Mouse (Mus musculus) intestine, embryonic 14.5 days (tissue): ENCODE data around the gene Nckipsd. TPM values are rescaled to one million over a fixed set of nuclear protein-coding genes. Genes with fewer than 3 reads are reported as not detected.

Source experiments
- ATAC-seq: fragments of 200-750 bp; cut with Nextera tagmentation; replicated peaks from 2 replicates; pipeline ENCODE4 v1.8.0; 2017; ENCODE audit warnings: low read depth, moderate number of reproducible peaks, moderate TSS enrichment, moderate library complexity; ENCODE audit not compliant: low FRiP score, low TSS enrichment
- DNase-seq: peaks from one replicate; pipeline ENCODE4 v3.0.0-alpha.2; 2018; ENCODE audit warnings: low spot score
- H3K27ac ChIP-seq: fragments of 300-500 bp; sonication (generic); 2 replicates; pipeline ENCODE4 v1.5.1; 2014; ENCODE audit warnings: low read depth, mild to moderate bottlenecking, control low read depth
- H3K27me3 ChIP-seq: fragments of 300-500 bp; sonication (generic); replicated peaks from 2 replicates; pipeline ENCODE4 v1.6.1; 2014; ENCODE audit warnings: low read length, control low read depth; ENCODE audit not compliant: control insufficient read depth, insufficient read depth
- H3K36me3 ChIP-seq: fragments of 300-500 bp; sonication (generic); 2 replicates; pipeline ENCODE4 v1.6.1; 2014; ENCODE audit warnings: low read length, control low read depth; ENCODE audit not compliant: control insufficient read depth, insufficient read depth
- H3K4me1 ChIP-seq: fragments of 300-500 bp; sonication (generic); replicated peaks from 2 replicates; pipeline ENCODE4 v1.6.1; 2014; ENCODE audit warnings: low read length, control low read depth, mixed read lengths; ENCODE audit not compliant: control insufficient read depth, insufficient read depth
- H3K4me2 ChIP-seq: fragments of 300-500 bp; sonication (generic); 2 replicates; pipeline ENCODE4 v1.6.1; 2014; ENCODE audit warnings: low read length
- H3K4me3 ChIP-seq: fragments of 300-500 bp; sonication (generic); 2 replicates; pipeline ENCODE4 v1.5.1; 2014; ENCODE audit warnings: low read depth, low read length, control low read depth, mixed read lengths
- H3K9ac ChIP-seq: fragments of 300-500 bp; sonication (generic); 2 replicates; pipeline ENCODE4 v1.6.1; 2014; ENCODE audit warnings: mild to moderate bottlenecking, low read length
- H3K9me3 ChIP-seq: fragments of 300-500 bp; sonication (generic); 2 replicates; pipeline ENCODE4 v1.6.1; 2016; ENCODE audit warnings: low read length, control low read depth; ENCODE audit not compliant: control insufficient read depth
- WGBS: fragments of 180-500 bp; shearing (Covaris S2); extraction: QIAGEN DNeasy Blood & Tissue Kit; methylation state at CpG from one replicate; pipeline ENCODE4 v1.1.7; 2014; 5-methylcytosine and 5-hydroxymethylcytosine counted together
- polyA plus RNA-seq: library from polyadenylated mRNA; unstranded; fragments of >200 nt; fragmentation: Nextera tagmentation; extraction: Ambion mirVana; gene quantifications from 2 replicates; pipeline ENCODE4 v1.2.1, GENCODE M21; 2014

Gene Nckipsd
- polyA plus RNA-seq, 1 experiment from 2014 or later: 14.3 TPM

- Histone ChIP-seq H3K9ac (no peak overlapping the region), H3K4me2 (no peak overlapping the region), H3K4me1 (peaks cover 22% of the 10 kb centered on the region), H3K4me3 (no peak overlapping the region), H3K27ac (no peak overlapping the region), H3K27me3 (no peaks in the 10 kb centered on the region), H3K36me3 (peaks cover 44% of the 10 kb centered on the region), H3K9me3 (no peaks in the 10 kb centered on the region)
- DNase-seq: no peak
- 61% methylated on average over 2 of the region's 2 CpGs for WGBS
- ATAC-seq: no peak
These were observed 12.9 kb upstream of the Nckipsd start for GRCm38 (mm10) chr9:108795281-108795680.

- no peak overlapping the region for H3K27ac ChIP-seq
These were observed 12.4 kb upstream of the Nckipsd start for GRCm38 (mm10) chr9:108795762-108796161.

GRCm38 (mm10) chr9:108796351-108796981, 11.7 kb upstream of the Nckipsd start:
- H3K4me1 ChIP-seq: peaks cover 22% of the 10 kb centered on the region
- H3K27me3 ChIP-seq: no peaks in the 10 kb centered on the region
- ATAC-seq (no peak), DNase-seq (no peak)
- WGBS: 72% methylated on average over 4 of the region's 4 CpGs
- no peaks in the 10 kb centered on the region for H3K9me3 ChIP-seq
- no peak overlapping the region for H3K27ac ChIP-seq
- no peak overlapping the region for H3K4me2 ChIP-seq
- H3K4me3 ChIP-seq: no peak overlapping the region
- H3K36me3 ChIP-seq: peaks cover 56% of the 10 kb centered on the region
- no peak overlapping the region for H3K9ac ChIP-seq

More at GRCm38 (mm10) chr9:108795762-108796161, 12.4 kb upstream of the Nckipsd start:
- H3K9ac ChIP-seq: no peak overlapping the region
- ATAC-seq (peak; percentile 67; the same call in 1 of the 2 replicates), DNase-seq (no peak)
- no peak overlapping the region for H3K4me2 ChIP-seq
- no peak overlapping the region for H3K4me3 ChIP-seq
- H3K27me3 ChIP-seq: no peaks in the 10 kb centered on the region
- WGBS: 29% methylated on average over 11 of the region's 11 CpGs
- no peaks in the 10 kb centered on the region for H3K9me3 ChIP-seq
- peaks cover 49% of the 10 kb centered on the region for H3K36me3 ChIP-seq
- H3K4me1 ChIP-seq: peaks cover 22% of the 10 kb centered on the region

- no peaks in the 10 kb centered on the region for H3K9me3 ChIP-seq
- H3K4me3 ChIP-seq: no peak overlapping the region
- no peak overlapping the region for H3K4me2 ChIP-seq
- DNase-seq (no peak), ATAC-seq (no peak)
- H3K36me3 ChIP-seq: peaks cover 66% of the 10 kb centered on the region
- peaks cover 22% of the 10 kb centered on the region for H3K4me1 ChIP-seq
- H3K9ac ChIP-seq: no peak overlapping the region
- 91% methylated on average over 7 of the region's 7 CpGs for WGBS
- H3K27me3 ChIP-seq: no peaks in the 10 kb centered on the region
- H3K27ac ChIP-seq: no peak overlapping the region
These were observed 10.7 kb upstream of the Nckipsd start for GRCm38 (mm10) chr9:108797477-108797876.

GRCm38 (mm10) chr9:108798508-108799075, 9.6 kb upstream of the Nckipsd start:
- no peak overlapping the region for H3K4me2 ChIP-seq
- peaks cover 22% of the 10 kb centered on the region for H3K4me1 ChIP-seq
- DNase-seq (no peak), ATAC-seq (no peak)
- peaks cover 77% of the 10 kb centered on the region for H3K36me3 ChIP-seq
- no peak overlapping the region for H3K4me3 ChIP-seq
- H3K27ac ChIP-seq: no peak overlapping the region
- H3K27me3 ChIP-seq: no peaks in the 10 kb centered on the region
- no peak overlapping the region for H3K9ac ChIP-seq
- WGBS: 76% methylated on average over 5 of the region's 5 CpGs
- H3K9me3 ChIP-seq: no peaks in the 10 kb centered on the region

- Histone ChIP-seq H3K4me1 (peaks cover 16% of the 10 kb centered on the region), H3K9me3 (no peaks in the 10 kb centered on the region), H3K27ac (no peak overlapping the region), H3K36me3 (peaks cover 87% of the 10 kb centered on the region), H3K9ac (no peak overlapping the region), H3K4me2 (no peak overlapping the region), H3K27me3 (no peaks in the 10 kb centered on the region), H3K4me3 (no peak overlapping the region)
- 82% methylated on average over 3 of the region's 3 CpGs for WGBS
- ATAC-seq: no peak
- DNase-seq: no peak
These were observed 8.6 kb upstream of the Nckipsd start for GRCm38 (mm10) chr9:108799564-108799963.

- WGBS: 83% methylated on average over 8 of the region's 8 CpGs
- Histone ChIP-seq H3K27ac (no peak overlapping the region), H3K9me3 (no peaks in the 10 kb centered on the region), H3K4me3 (no peak overlapping the region), H3K36me3 (peaks cover 62% of the 10 kb centered on the region), H3K27me3 (no peaks in the 10 kb centered on the region), H3K4me2 (no peak overlapping the region), H3K4me1 (no peaks in the 10 kb centered on the region; the same call in 1 of the 2 replicates), H3K9ac (no peak overlapping the region)
- no peak for DNase-seq
- no peak for ATAC-seq
These were observed 2.4 kb upstream of the Nckipsd start for GRCm38 (mm10) chr9:108805768-108806167.

GRCm38 (mm10) chr9:108806379-108806778, 1.8 kb upstream of the Nckipsd start:
- Histone ChIP-seq H3K4me1 (no peaks in the 10 kb centered on the region; the same call in 1 of the 2 replicates), H3K4me2 (no peak overlapping the region), H3K27ac (no peak overlapping the region), H3K9me3 (no peaks in the 10 kb centered on the region), H3K36me3 (peaks cover 62% of the 10 kb centered on the region), H3K9ac (no peak overlapping the region), H3K4me3 (no peak overlapping the region), H3K27me3 (no peaks in the 10 kb centered on the region)
- no peak for DNase-seq
- ATAC-seq: no peak

GRCm38 (mm10) chr9:108806831-108807230, 1.3 kb upstream of the Nckipsd start:
- 95% methylated on average over 1 of the region's 1 CpGs for WGBS
- Histone ChIP-seq H3K9ac (no peak overlapping the region), H3K4me1 (no peaks in the 10 kb centered on the region; the same call in 1 of the 2 replicates), H3K4me3 (no peak overlapping the region), H3K9me3 (no peaks in the 10 kb centered on the region), H3K27me3 (no peaks in the 10 kb centered on the region), H3K36me3 (peaks cover 60% of the 10 kb centered on the region), H3K4me2 (no peak overlapping the region), H3K27ac (no peak overlapping the region)
- DNase-seq (no peak), ATAC-seq (no peak)
